Mouse (Mus musculus): ENCODE results near the gene Cntrl. TPM values are rescaled to one million over a fixed set of nuclear protein-coding genes. Genes with fewer than 3 reads are reported as not detected.

The Cntrl gene
- polyA plus RNA-seq, 1 experiment from 2014 or later = 10.4 TPM

Other genes with a start within 250 kb of the Cntrl start
- 0.21 and 0.30 TPM in 2 replicates for gene Cutal, start 235.1 kb upstream of the Cntrl start, polyA plus RNA-seq (2015; fragmentation: Nextera tagmentation; extraction: Ambion mirVana)
- 87.4 and 90.4 TPM in 2 replicates for gene Psmd5, start 234.5 kb upstream of the Cntrl start, polyA plus RNA-seq (2015; fragmentation: Nextera tagmentation; extraction: Ambion mirVana)
- gene Phf19, start 195.5 kb upstream of the Cntrl start, polyA plus RNA-seq (2015; fragmentation: Nextera tagmentation; extraction: Ambion mirVana) = 1.8 TPM in 2 replicates
- gene Traf1, start 147.7 kb upstream of the Cntrl start, polyA plus RNA-seq (2015; fragmentation: Nextera tagmentation; extraction: Ambion mirVana) = 1.7 and 2.9 TPM in 2 replicates
- gene Hc, start 48.1 kb upstream of the Cntrl start, polyA plus RNA-seq (2015; fragmentation: Nextera tagmentation; extraction: Ambion mirVana) = 0.19 TPM in 1 of 2 replicates, not detected in the other
- 0.22 and 0.52 TPM in 2 replicates for gene AI182371, start 7.9 kb upstream of the Cntrl start, polyA plus RNA-seq (2015; fragmentation: Nextera tagmentation; extraction: Ambion mirVana)
- gene Rab14, start 91.6 kb downstream of the Cntrl start, polyA plus RNA-seq (2015; fragmentation: Nextera tagmentation; extraction: Ambion mirVana) = 428 and 458 TPM in 2 replicates
- 38.4 and 40.4 TPM in 2 replicates for gene Gsn, start 146.9 kb downstream of the Cntrl start, polyA plus RNA-seq (2015; fragmentation: Nextera tagmentation; extraction: Ambion mirVana)
- 13.3 and 16.5 TPM in 2 replicates for gene Stom, start 227.5 kb downstream of the Cntrl start, polyA plus RNA-seq (2015; fragmentation: Nextera tagmentation; extraction: Ambion mirVana)